Mouse (Mus musculus): Measurements from ENCODE around the gene Cul1.

Gene Cul1

DNA sequence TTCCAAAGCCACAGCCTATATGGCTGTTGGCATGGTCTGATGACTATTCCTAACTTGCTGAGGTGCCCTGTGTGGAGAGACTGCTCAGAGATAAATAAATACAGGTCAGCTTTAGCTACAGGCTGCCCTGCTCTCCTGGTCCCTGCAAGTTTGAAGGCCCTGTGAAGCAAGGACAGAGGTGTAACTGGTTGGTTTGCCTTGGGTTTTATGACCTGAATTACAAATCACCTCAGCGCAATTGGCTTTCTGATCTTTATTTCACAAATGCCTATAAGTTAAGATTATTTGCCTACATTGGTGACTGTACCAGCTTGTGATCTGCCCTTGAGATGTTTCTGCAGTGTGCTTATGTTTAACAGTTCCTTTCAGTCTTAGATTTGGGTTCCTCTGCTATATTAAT lies 28.8 kb downstream of the Cul1 start:
- no peak for DNase-seq

DNA sequence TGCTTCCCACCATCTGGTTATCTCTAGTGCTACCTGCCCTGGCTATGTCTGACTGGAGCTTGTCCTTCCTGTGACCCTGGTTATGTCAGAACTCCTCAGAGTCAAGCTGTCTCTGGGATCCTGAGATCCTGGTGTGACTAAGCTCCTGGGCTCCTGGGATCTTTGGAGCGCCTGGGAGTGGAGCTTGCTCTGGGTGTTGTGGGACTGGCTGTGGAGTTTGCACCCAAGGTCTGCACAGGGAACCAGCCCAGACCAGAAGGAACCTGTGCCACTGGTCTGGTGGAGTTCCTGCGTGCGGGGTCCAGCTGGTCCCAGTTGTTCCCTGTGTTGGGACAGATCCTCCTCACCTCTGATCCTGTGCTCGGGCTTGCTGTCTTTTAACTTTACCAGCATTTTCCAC lies 41.4 kb downstream of the Cul1 start:
- no peak for DNase-seq

DNA sequence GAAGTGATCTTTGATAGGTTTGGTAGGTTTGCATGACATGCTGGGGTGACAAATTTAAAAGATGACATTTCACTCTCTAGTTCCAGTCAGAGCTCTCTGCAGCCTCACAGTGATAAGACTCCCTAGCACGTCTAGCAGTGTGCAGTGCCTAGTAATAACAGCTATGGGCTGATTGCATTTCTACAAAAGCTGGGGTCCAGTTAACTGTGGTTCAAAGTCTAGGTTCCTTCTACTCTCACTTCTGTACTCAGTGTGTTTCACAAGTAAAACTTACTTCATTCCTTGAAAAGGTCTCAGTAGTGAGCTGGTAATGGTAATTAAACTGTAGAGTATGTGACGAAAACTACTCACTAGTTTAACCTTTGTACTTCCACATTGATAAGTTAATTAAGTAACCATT lies 66.8 kb downstream of the Cul1 start:
- no peak for DNase-seq

GRCm38 (mm10) chr6:47522431-47522830 lies 69.2 kb downstream of the Cul1 start:
- DNase-seq, result no peak

DNA sequence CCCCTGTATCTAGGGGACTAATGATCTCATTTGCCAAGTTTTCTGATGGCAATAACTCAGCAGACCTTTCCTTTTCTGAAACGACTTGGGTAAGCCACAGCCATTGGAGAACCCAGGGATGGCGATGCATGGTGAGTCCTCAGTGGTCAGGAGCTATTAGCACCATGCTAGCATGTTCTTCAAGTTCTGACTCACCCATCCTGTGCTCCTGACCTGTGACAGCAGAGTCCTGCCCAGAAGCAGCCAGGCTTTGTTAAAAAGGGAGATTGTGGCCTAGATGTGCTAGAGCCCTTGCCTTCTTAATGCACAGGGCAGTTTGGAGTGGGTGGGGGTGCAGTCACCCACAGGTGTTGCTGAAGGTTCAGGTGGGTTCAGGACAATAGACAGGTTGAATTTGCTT lies 71.8 kb downstream of the Cul1 start:
- DNase-seq, result no peak

- DNase-seq, result no peak
These were observed 73.2 kb downstream of the Cul1 start for GRCm38 (mm10) chr6:47526446-47526845.

- DNase-seq, result no peak
These were observed 73.9 kb downstream of the Cul1 start for GRCm38 (mm10) chr6:47527129-47527528.

- DNase-seq, result no peak
These were observed 74.5 kb downstream of the Cul1 start for GRCm38 (mm10) chr6:47527655-47528054.

GRCm38 (mm10) chr6:47532547-47532946 lies 79.3 kb downstream of the Cul1 start:
- no peak for DNase-seq

GRCm38 (mm10) chr6:47535333-47535732 lies 82.1 kb downstream of the Cul1 start:
- DNase-seq, result no peak

DNA sequence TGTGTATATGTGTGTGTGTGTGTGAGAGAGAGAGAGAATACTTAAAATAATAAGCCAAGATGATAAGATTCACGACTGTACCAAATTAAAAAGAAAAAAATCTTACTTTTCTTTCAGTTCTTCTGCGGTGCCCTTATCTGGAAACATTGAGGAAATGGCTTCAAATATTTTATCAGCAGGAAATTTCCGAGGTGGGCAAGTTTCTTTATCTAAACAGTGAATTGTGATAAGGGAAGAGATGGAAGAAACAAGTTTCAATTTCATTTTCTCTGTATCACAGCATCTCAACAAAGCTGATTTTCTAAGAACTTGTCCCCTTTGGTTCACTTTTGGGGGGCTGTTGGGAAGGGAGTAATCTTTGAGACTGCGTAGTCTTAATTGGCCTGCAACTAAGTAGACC lies 99.1 kb downstream of the Cul1 start:
- no peak for DNase-seq

GRCm38 (mm10) chr6:47559287-47559686 lies 106.1 kb downstream of the Cul1 start:
- DNase-seq, result no peak

GRCm38 (mm10) chr6:47560407-47560806 lies 107.2 kb downstream of the Cul1 start:
- no peak for DNase-seq

DNA sequence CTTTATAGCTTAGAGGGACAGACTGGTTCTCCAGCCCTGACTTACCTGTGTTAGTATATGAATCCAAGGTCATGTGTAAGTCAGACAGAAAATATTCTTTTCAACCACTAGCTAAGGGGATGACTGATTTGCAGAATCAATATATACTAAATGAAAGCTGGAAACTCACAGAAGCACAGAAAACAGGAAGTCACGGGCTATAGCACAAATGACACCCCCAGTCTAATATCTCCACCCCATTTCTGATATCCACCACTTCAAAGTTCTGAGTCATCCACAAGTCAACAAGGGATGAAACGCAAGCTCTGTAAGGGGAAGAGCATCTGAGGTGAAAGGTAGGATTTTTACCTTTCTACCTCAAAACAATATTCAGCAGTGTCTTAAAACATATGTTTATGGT lies 107.6 kb downstream of the Cul1 start:
- DNase-seq, result no peak

DNA sequence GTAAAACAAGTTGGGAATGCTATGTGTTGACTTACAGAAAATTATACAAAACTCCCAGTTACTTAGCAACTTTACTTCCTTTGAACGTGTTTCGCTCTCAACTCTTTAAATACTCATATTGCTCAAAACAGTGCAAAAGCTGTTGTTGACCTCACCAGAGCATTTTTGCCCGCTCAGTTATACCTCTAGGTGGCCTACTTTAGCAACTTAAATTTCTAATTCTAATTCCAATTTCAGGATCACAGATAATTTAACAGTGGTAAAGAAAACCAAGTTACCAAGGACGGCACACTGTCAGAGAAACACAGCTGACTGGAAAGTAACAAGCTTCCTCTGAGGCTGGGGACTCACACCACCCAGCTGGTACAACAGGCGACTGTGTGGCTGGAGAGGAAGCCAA lies 108.2 kb downstream of the Cul1 start:
- DNase-seq, result peak; percentile 7 to 8

- DNase-seq, result no peak
These were observed 112.3 kb downstream of the Cul1 start for GRCm38 (mm10) chr6:47565326-47566035.

GRCm38 (mm10) chr6:47572887-47573286 lies 119.7 kb downstream of the Cul1 start:
- no peak for DNase-seq

All from B cell, adult 2 months (primary cell).